7 mouse cellular contexts compared by ENCODE assay signal in genomic region chr2:136485815-136486619, GRCm38 (mm10). TPM values are rescaled to one million over a fixed set of nuclear protein-coding genes. Genes with fewer than 3 reads are reported as not detected.
DNase-seq lines count a peak whose midpoint lies in the region; ATAC-seq lines count a peak whose summit lies in the region.

No protein-coding gene starts in this region.

- H3K4me1 ChIP-seq in hindbrain, embryonic 14.5 days (replicated peaks; ENCODE audit: control insufficient read depth, insufficient read depth, low read length), result no peaks in the 10 kb centered on the region

- no peak overlapping the region for H3K4me3 ChIP-seq in hindbrain, embryonic 14.5 days (replicated peaks; ENCODE audit: low read length)

- no peak overlapping the region for H3K27ac ChIP-seq in hindbrain, embryonic 14.5 days

- H3K9me3 ChIP-seq in hindbrain, embryonic 14.5 days (ENCODE audit: control insufficient read depth, low read length), result no peaks in the 10 kb centered on the region

- no peaks in the 10 kb centered on the region for H3K27me3 ChIP-seq in hindbrain, embryonic 14.5 days (ENCODE audit: control insufficient read depth, insufficient read depth, low read length)

- no peaks in the 10 kb centered on the region for H3K36me3 ChIP-seq in hindbrain, embryonic 14.5 days (replicated peaks; ENCODE audit: control insufficient read depth, insufficient read depth)

- 17% methylated on average over 6 of the region's 6 CpGs for WGBS in hindbrain, embryonic 14.5 days

- H3K4me2 ChIP-seq in hindbrain, embryonic 14.5 days (replicated peaks), result no peak overlapping the region

- peak; percentile 81 for ATAC-seq in frontal cortex, adult (ENCODE audit: low TSS enrichment)
- peak; percentile 86 for ATAC-seq in hindbrain, embryonic 14.5 days (ENCODE audit: low FRiP score)

- DNase-seq in adrenal gland, adult (ENCODE audit: inconsistent age in 2 of 2, low spot score in 1 of 2), result peak; percentile 33 to 85
- DNase-seq in cerebellum, adult 9-10 months, result peak; percentile 81
- DNase-seq in hindbrain, embryonic 14.5 days (ENCODE audit: low spot score), result peak; percentile 95
- peak; percentile 49 to 78 for DNase-seq in layer of hippocampus, postnatal 14 days (ENCODE audit: low spot score in 2 of 2)
- peak; percentile 77 for DNase-seq in lung, postnatal 14 days
- DNase-seq in right cerebral cortex, adult 18-20 months, result peak; percentile 53

- H3K9ac ChIP-seq in hindbrain, embryonic 14.5 days, result no peak overlapping the region

RNA-seq across cellular contexts. Expression of gene Ankef1, which starts 15.7 kb away (rescaled TPM):
- polyA plus RNA-seq in hindbrain, embryonic 14.5 days (2014; fragmentation: Nextera tagmentation; extraction: Ambion mirVana), result 0.74 and 0.79 TPM in 2 replicates
- total RNA-seq in layer of hippocampus, postnatal 14 days (2021), result under 1 TPM; 0.76 to 0.78 TPM
